Mouse (Mus musculus) B cell, adult 2 months (primary cell): Measurements from ENCODE around the gene Zfp106.
A peak's percentile ranks its signal among the peaks of the same experiment; 100 is the strongest.
"Not testable (repeated sequence)": the region's sequence is repeated elsewhere in the genome, so short reads cannot be mapped to it uniquely, and the experiment has no call there.

ENCODE experiments used
- DNase-seq, 2 experiments: peaks; one replicate each; pipeline ENCODE4 v3.0.0; 2022

The Zfp106 gene

GRCm38 (mm10) chr2:120563235-120563990 is at the start of gene Zfp106:
TSS of gene Zfp106 (minus strand) at chr2:120563843.
- DNase-seq = peak; percentile 88 to 90

GRCm38 (mm10) chr2:120608830-120609723 is 45.4 kb upstream of the Zfp106 start, which contains the start of the genes Haus2 and Lrrc57:
TSS of gene Haus2 (plus strand) at chr2:120609383.
TSS of gene Lrrc57 (minus strand) at chr2:120609520.
- DNase-seq = peak; percentile 95 to 96

- peak in 1 of 2 experiments; percentile 19 for DNase-seq
Measured at GRCm38 (mm10) chr2:120606021-120606690, 42.5 kb upstream of the Zfp106 start.

GRCm38 (mm10) chr2:120599506-120599905 is 35.9 kb upstream of the Zfp106 start:
- no peak for DNase-seq

GRCm38 (mm10) chr2:120597734-120598133 is 34.1 kb upstream of the Zfp106 start:
- no peak for DNase-seq

- DNase-seq = no peak
Measured at GRCm38 (mm10) chr2:120592227-120592626, 28.6 kb upstream of the Zfp106 start.

- DNase-seq = no peak
Measured at GRCm38 (mm10) chr2:120589759-120590158, 26.1 kb upstream of the Zfp106 start.

GRCm38 (mm10) chr2:120578286-120578685 is 14.6 kb upstream of the Zfp106 start:
- DNase-seq = peak; percentile 34 to 46

DNA sequence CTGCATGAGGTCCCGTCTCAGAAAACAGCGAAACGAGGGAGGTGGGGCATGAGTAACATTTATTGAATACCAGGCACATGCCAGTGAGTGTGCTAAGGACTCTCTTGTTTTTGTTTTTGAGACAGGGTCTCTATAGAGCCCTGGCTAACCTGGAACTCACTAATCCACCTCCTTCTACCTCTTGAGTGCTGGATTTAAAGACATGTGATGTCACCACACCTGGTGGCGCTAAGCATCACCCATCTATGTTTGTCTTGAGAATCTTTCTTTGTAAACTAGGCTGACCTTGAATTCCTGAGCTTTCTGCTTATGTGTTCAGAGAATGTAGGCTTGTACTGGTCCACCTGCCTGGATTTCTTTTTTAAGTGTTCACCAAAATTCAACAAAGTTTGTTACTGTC is 14.2 kb upstream of the Zfp106 start:
- DNase-seq = peak; percentile 29 to 30

DNA sequence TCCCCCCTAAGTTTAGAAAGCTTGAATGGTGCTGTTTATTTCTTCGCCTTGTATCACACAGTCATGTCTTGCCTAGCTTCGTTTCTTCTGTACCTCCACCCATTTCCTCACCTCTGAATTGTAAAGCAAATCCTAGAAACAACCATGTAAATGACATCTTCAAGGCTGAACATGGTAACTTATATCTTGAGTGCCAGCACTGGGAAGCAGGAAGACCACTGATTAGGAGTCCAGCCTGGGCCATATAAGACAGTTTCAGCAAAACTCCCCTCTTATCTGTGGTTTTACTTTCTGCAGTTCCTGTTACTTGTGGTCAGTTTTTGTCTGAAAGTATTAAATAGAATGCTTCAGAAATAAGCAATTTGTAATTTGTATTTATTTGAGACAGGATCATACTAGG is 12.3 kb upstream of the Zfp106 start:
- DNase-seq = no peak

- no peak for DNase-seq
Measured at GRCm38 (mm10) chr2:120575121-120575520, 11.5 kb upstream of the Zfp106 start.

DNA sequence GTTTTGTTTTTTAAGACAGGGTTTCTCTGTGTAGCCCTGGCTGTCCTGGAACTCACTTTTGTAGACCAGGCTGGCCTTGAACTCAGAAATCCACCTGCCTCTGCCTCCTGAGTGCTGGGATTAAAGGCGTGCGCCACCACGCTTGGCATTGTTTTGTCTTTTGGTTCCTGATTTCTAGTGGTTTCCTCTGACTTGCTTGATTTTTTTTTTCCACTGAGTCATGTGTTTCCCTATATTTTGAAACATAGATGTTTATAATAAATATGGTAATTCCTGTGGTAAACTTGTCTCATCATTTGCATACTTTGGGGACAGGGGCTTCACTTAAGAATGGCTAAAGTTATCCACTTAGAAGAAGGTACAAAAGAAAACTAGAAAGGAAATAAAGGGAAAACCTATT is 8.5 kb upstream of the Zfp106 start:
- not testable (repeated sequence) for DNase-seq

- DNase-seq = no peak
Measured at GRCm38 (mm10) chr2:120571081-120571480, 7.4 kb upstream of the Zfp106 start.

GRCm38 (mm10) chr2:120567798-120568320 is 4.2 kb upstream of the Zfp106 start:
- no peak for DNase-seq

DNA sequence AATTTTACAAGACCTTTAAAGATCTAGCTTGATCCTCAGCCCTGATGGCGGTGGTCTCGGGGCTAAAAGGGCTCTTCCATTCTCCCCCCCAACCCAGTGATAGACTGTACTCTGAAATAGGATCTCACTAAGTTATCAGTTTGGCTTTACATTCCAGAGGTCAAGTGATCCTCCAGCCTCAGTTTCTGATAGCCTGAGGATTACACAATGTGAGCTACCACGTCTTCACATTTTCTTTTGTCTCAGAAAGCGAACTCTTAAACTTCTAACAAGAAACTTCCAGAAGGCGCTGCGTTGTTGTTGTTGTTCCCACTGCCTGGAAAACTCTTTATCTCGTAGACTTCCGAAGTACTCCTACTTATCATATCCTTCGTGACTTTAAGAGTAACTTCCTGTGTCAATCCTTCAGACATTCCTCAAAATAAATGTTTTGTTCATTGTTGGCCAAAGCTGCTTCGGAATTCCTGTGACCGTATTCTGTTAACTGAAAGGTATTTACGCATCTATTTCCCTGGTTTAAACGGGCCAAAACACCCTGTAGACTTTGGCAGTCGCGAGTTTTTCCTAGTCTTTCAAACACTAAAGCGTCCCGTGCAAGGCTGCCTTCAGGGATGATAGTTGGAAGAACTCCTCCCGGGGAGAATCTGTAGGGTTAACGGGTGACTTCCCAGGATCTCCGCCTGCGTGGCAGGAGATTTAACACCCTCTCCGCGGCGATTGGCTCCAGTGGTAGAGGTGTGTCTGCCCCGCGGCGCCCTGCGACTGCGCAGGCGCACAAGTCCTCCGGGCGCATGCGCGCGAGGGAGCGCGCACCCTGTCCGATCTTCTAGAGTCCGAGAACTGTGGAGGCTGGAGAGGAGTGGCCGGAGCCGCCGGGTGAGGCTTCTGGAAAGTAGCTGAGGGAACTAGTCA is 3.5 kb upstream of the Zfp106 start, which contains the start of gene Snap23:
TSS of gene Snap23 (plus strand) at position 786 of the 912 bp plus-strand sequence.
- peak; percentile 87 to 90 for DNase-seq

DNA sequence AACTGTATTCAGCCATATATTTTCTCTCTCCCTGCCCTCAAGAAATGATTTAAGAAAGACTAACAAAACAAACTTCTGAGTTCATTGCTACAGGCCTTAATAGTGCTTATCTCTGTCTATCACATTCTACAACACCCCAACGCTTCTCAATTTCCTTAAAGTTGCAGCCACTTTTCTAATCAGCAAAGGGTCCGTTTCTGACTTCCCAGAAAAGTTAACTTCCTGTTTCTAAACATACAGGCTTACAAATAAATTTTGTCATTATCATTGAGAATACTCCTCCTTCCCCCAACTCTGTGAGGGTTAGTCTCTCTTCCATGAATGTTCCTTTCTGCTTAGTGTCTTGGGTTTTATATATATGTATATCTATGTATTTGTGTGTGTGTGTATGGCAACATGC is 1.7 kb upstream of the Zfp106 start:
- no peak for DNase-seq

DNA sequence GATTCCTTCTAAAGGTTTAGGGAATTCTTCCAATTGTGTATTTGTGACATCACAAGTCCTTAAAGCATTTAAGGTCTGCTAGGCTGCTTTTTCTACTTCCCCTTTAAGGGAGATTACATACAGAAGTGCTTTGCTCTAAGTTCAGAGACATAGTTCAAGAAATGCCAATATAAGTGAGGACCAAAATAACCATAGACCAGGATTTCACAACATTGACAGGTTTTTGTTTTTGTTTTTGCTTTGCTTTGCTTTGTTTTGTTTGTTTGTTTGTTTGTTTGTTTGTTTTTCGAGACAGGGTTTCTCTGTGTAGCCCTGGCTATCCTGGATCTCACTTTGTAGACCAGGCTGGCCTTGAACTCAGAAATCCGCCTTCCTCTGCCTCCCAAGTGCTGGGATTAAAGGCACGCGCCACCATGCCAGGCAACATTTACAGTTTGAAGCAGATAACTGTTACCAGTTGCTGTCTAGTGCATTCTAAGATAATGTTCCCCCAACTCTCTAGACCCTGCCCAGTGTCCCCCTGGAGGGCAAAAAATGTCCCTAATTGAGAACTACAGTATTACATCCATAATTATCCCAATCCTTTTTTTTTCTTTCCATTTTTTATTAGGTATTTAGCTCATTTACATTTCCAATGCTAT is 1.0 kb upstream of the Zfp106 start:
- not testable (repeated sequence) for DNase-seq

- no peak for DNase-seq
Measured at GRCm38 (mm10) chr2:120562859-120563234, 796 bp downstream of the Zfp106 start.

DNA sequence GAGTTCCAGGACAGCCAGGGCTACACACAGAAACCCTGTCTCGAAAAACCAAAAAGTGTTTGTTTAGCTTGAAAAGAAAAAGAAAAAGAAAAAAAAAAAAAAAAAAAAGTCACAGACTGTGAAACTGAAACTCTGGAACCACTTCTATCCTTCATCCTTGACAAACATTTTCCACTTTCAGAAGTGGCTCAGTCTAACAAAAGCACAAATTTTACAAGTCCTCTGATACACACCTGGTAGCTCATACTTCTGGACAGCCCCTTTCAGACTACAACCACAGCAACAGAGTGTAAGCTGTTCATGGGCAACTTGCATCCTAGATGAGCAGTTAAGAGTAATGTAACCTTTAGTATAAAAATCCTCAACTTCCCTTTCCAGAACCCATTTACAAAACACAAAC is 2.1 kb downstream of the Zfp106 start:
- DNase-seq = no peak

DNA sequence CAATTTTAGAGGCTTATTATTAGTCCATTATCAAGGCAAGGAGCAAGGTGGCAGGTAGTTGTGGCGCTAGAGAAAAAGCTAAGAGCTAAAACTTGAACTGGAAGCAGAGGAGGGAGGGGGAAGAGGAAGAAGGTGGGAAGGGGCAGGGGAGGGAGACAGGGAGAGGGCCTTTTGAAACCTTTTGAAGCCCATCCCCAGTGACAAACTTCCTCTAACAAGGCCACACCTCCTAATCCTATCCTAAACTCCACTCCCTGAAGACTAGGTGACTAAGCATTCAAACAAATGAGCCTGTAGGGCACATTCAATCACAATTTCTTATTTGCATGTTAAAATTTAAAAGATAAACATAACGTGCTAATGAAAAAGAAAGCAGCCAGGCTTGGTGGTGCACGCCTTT is 4.8 kb downstream of the Zfp106 start:
- DNase-seq = no peak

GRCm38 (mm10) chr2:120556868-120557267 is 6.8 kb downstream of the Zfp106 start:
- DNase-seq = no peak
